Mouse (Mus musculus): ENCODE measurements around the gene Ptpn5.

GRCm38 (mm10) chr7:47099306-47099705 is 34.2 kb downstream of the Ptpn5 start:
- TF ChIP-seq CTCF (IDR thresholded peaks at IDR 0.05; ENCODE audit: low read depth, low read length) (no peak), POLR2A (IDR thresholded peaks at IDR 0.05; ENCODE audit: extremely low read depth, insufficient read depth, low read length) (no peak)
